In the genomic region with DNA sequence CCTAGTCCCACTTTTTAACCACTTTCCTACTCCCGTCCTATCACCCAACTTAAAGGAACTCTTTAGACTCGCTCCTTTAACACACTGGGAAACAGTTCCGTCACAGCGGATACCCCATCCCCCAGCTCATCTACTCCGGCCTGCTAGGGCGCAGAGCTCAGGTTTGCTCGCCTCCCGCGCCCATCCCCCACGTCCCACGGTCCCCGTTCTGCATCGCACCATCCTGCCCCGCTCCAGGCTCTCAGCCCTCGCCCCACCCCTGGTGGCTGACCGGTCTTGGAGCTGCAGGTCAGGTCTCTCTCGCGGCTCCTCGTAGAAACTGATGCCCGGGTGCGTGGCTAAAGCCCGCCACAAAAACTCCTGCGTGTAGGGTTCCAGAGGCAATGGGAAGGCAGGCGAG, we compare ENCODE assay signal across 8 mouse cellular contexts. TPM values are rescaled to one million over a fixed set of nuclear protein-coding genes. Genes with fewer than 3 reads are reported as not detected.
DNase-seq lines count a peak whose midpoint lies in the region; ATAC-seq lines count a peak whose summit lies in the region.

No protein-coding gene starts in this region.

- peak overlapping the region; percentile 87 for H3K4me3 ChIP-seq in forebrain, embryonic 15.5 days
- H3K4me3 ChIP-seq in hindbrain, embryonic 16.5 days (ENCODE audit: low read length): peak overlapping the region; percentile 68
- peak overlapping the region; percentile 82 for H3K4me3 ChIP-seq in limb, embryonic 13.5 days
- peak overlapping the region; percentile 95 for H3K4me3 ChIP-seq in midbrain, embryonic 10.5 days

- peak; percentile 82 for ATAC-seq in forebrain, embryonic 15.5 days (replicated peaks)
- ATAC-seq in hindbrain, embryonic 16.5 days: peak; percentile 75
- peak; percentile 83 for ATAC-seq in limb, embryonic 13.5 days (ENCODE audit: low FRiP score, low read depth)

- H3K36me3 ChIP-seq in forebrain, embryonic 15.5 days: peaks cover 19% of the 10 kb centered on the region
- H3K36me3 ChIP-seq in hindbrain, embryonic 16.5 days (ENCODE audit: control insufficient read depth, insufficient read depth, low read length): peaks cover 12% of the 10 kb centered on the region
- H3K36me3 ChIP-seq in limb, embryonic 13.5 days: peaks cover 23% of the 10 kb centered on the region
- H3K36me3 ChIP-seq in midbrain, embryonic 10.5 days: peaks cover 37% of the 10 kb centered on the region

- peak overlapping the region; percentile 86 for H3K9ac ChIP-seq in forebrain, embryonic 15.5 days (replicated peaks)
- H3K9ac ChIP-seq in hindbrain, embryonic 16.5 days (ENCODE audit: low read depth, low read length): peak overlapping the region; percentile 85
- H3K9ac ChIP-seq in limb, embryonic 13.5 days: peak overlapping the region; percentile 92

- peaks cover 42% of the 10 kb centered on the region for H3K4me1 ChIP-seq in forebrain, embryonic 15.5 days
- peaks cover 32% of the 10 kb centered on the region for H3K4me1 ChIP-seq in hindbrain, embryonic 16.5 days (ENCODE audit: control insufficient read depth, insufficient read depth, low read depth, low read length)
- H3K4me1 ChIP-seq in limb, embryonic 13.5 days: peaks cover 33% of the 10 kb centered on the region
- peaks cover 40% of the 10 kb centered on the region for H3K4me1 ChIP-seq in midbrain, embryonic 10.5 days

- under 1% methylated on average over 24 of the region's 24 CpGs for WGBS in forebrain, embryonic 15.5 days
- under 1% methylated on average over 24 of the region's 24 CpGs for WGBS in hindbrain, embryonic 16.5 days
- under 1% methylated on average over 24 of the region's 24 CpGs for WGBS in limb, embryonic 13.5 days
- WGBS in midbrain, embryonic 10.5 days: under 1% methylated on average over 24 of the region's 24 CpGs

- H3K9me3 ChIP-seq in forebrain, embryonic 15.5 days: no peaks in the 10 kb centered on the region
- no peaks in the 10 kb centered on the region for H3K9me3 ChIP-seq in hindbrain, embryonic 16.5 days (ENCODE audit: control insufficient read depth, low read length)
- H3K9me3 ChIP-seq in limb, embryonic 13.5 days: no peaks in the 10 kb centered on the region
- no peaks in the 10 kb centered on the region for H3K9me3 ChIP-seq in midbrain, embryonic 10.5 days (replicated peaks)

- peak overlapping the region; percentile 85 for H3K27ac ChIP-seq in forebrain, embryonic 15.5 days (replicated peaks)
- peak overlapping the region; percentile 80 for H3K27ac ChIP-seq in hindbrain, embryonic 16.5 days (ENCODE audit: low read depth, low read length)
- peak overlapping the region; percentile 90 for H3K27ac ChIP-seq in limb, embryonic 13.5 days
- peak overlapping the region; percentile 97 for H3K27ac ChIP-seq in midbrain, embryonic 10.5 days (replicated peaks)

- DNase-seq in heart, adult 8-10 months (ENCODE audit: low spot score): peak; percentile 44
- DNase-seq in heart, adult 11 months: no peak
- DNase-seq in adrenal gland, postnatal 14 days: peak; percentile 85
- no peak for DNase-seq in midbrain, embryonic 10.5 days (ENCODE audit: low spot score)
- peak; percentile 85 for DNase-seq in testis, postnatal 14 days (ENCODE audit: low spot score)

- no peaks in the 10 kb centered on the region for H3K27me3 ChIP-seq in forebrain, embryonic 15.5 days
- no peaks in the 10 kb centered on the region for H3K27me3 ChIP-seq in hindbrain, embryonic 16.5 days (replicated peaks; ENCODE audit: control insufficient read depth, insufficient read depth, low read length)
- H3K27me3 ChIP-seq in limb, embryonic 13.5 days: no peaks in the 10 kb centered on the region
- no peaks in the 10 kb centered on the region for H3K27me3 ChIP-seq in midbrain, embryonic 10.5 days (ENCODE audit: low read depth, poor library complexity, severe bottlenecking)

- peak overlapping the region; percentile 57 for H3K4me2 ChIP-seq in forebrain, embryonic 15.5 days (replicated peaks)
- peak overlapping the region; percentile 90 for H3K4me2 ChIP-seq in hindbrain, embryonic 16.5 days (ENCODE audit: low read length)
- peak overlapping the region; percentile 87 for H3K4me2 ChIP-seq in limb, embryonic 13.5 days (replicated peaks)

RNA-seq across cellular contexts. Expression of a gene that starts 0.4 kb away (rescaled TPM):
- total RNA-seq in heart, adult 8-10 months (2022): 10 to 100 TPM; 49.7 to 57.7 (median 54.7) TPM
- 61.0 and 66.2 TPM in 2 replicates for total RNA-seq in adrenal gland, postnatal 14 days (2021)
- polyA plus RNA-seq in forebrain, embryonic 15.5 days (2015; fragmentation: Nextera tagmentation; extraction: Ambion mirVana): 36.8 and 39.1 TPM in 2 replicates
- 23.0 and 28.5 TPM in 2 replicates for polyA plus RNA-seq in hindbrain, embryonic 16.5 days (2015; fragmentation: Nextera tagmentation; extraction: Ambion mirVana)
- polyA plus RNA-seq in limb, embryonic 13.5 days (2015; fragmentation: Nextera tagmentation; extraction: Ambion mirVana): 27.7 and 33.9 TPM in 2 replicates
- polyA plus RNA-seq in midbrain, embryonic 10.5 days (2016; fragmentation: Nextera tagmentation; extraction: Ambion mirVana): 37.5 and 46.5 TPM in 2 replicates

RNA-seq across cellular contexts. Expression of a gene that starts 0.5 kb away (rescaled TPM):
- total RNA-seq in heart, adult 8-10 months (2022): 10 to 100 TPM in 1 of 4 experiments, 1 to 10 TPM in 3; 8.9 to 12.0 (median 9.4) TPM
- 16.6 and 16.7 TPM in 2 replicates for total RNA-seq in adrenal gland, postnatal 14 days (2021)
- polyA plus RNA-seq in forebrain, embryonic 15.5 days (2015; fragmentation: Nextera tagmentation; extraction: Ambion mirVana): 7.8 and 7.9 TPM in 2 replicates
- 5.0 and 6.5 TPM in 2 replicates for polyA plus RNA-seq in hindbrain, embryonic 16.5 days (2015; fragmentation: Nextera tagmentation; extraction: Ambion mirVana)
- 7.5 and 10.0 TPM in 2 replicates for polyA plus RNA-seq in limb, embryonic 13.5 days (2015; fragmentation: Nextera tagmentation; extraction: Ambion mirVana)
- 8.8 and 10.2 TPM in 2 replicates for polyA plus RNA-seq in midbrain, embryonic 10.5 days (2016; fragmentation: Nextera tagmentation; extraction: Ambion mirVana)

Comparison
In these comparisons a context has a peak if more than half of its experiments do, and no peak if none do; other contexts are left out.
1. DNase-seq: peak in heart, adult 8-10 months (single experiment), adrenal gland, postnatal 14 days (single experiment) and testis, postnatal 14 days (single experiment); none in heart, adult 11 months (single experiment) and midbrain, embryonic 10.5 days (single experiment).
2. Peak in every context shown above with its lines, with median percentiles within 50 percentile points of each other: ATAC-seq, H3K27ac ChIP-seq, H3K4me2 ChIP-seq, H3K4me3 ChIP-seq and H3K9ac ChIP-seq.